Mouse (Mus musculus) Muller cell, postnatal 12 days (primary cell): ENCODE data around the gene Olfr593.
"Not testable (repeated sequence)": the region's sequence is repeated elsewhere in the genome, so short reads cannot be mapped to it uniquely, and the experiment has no call there.

Source experiments
- DNase-seq: peaks from one replicate; pipeline ENCODE4 v3.0.0-alpha.2; 2015; ENCODE audit errors: inconsistent ontology term

Gene Olfr593

GRCm38 (mm10) chr7:103211562-103211961, at the start of gene Olfr593:
Gene Olfr593, plus strand, starts transcription at chr7:103211862.
- DNase-seq, result no peak

- DNase-seq, result no peak
Measured at GRCm38 (mm10) chr7:103169697-103170096, 42.0 kb upstream of the Olfr593 start.

GRCm38 (mm10) chr7:103178240-103178639, 33.4 kb upstream of the Olfr593 start, which contains the start of gene Olfr591:
Gene Olfr591, minus strand, starts transcription at chr7:103178340.
- no peak for DNase-seq

- DNase-seq, result not testable (repeated sequence)
Measured at GRCm38 (mm10) chr7:103184503-103184902, 27.2 kb upstream of the Olfr593 start, which contains the start of gene Olfr592. Gene Olfr592, plus strand, starts transcription at chr7:103184803.

GRCm38 (mm10) chr7:103212050-103212449, 388 bp downstream of the Olfr593 start:
- not testable (repeated sequence) for DNase-seq

- DNase-seq, result no peak
Measured at GRCm38 (mm10) chr7:103216696-103217095, 5.0 kb downstream of the Olfr593 start, which contains the start of gene Olfr594. Gene Olfr594, plus strand, starts transcription at chr7:103216996.

- not testable (repeated sequence) for DNase-seq
Measured at GRCm38 (mm10) chr7:103252405-103252804, 40.7 kb downstream of the Olfr593 start, which contains the start of gene Usp17ld. Gene Usp17ld, minus strand, starts transcription at chr7:103252505.
